Mouse (Mus musculus): ENCODE data around the gene Atad1.

Atad1 gene

DNA sequence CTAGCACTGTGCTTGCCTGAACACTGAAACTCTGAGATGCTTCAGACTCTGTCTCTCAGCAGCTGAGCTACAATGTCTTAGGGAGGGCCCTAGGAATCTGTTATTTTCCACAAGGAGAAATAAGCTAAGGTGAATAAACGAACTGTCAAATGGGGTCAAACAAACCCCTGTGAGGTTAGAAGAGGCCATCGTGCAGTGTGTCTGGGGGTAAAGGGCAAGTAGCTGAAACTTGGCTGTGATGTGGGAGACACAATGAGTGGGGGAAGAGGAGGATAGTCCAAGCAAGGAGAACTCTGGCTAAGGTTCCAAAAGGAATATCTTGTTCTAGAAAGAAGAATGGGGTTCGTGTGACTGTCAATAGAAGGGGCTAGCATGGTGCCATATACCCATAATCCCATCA lies 117.4 kb downstream of the Atad1 start:
- no peak for DNase-seq (ENCODE audit: low read depth, low spot score)
